Mouse (Mus musculus): Measurements from ENCODE around the gene Akr1b8. TPM values are rescaled to one million over a fixed set of nuclear protein-coding genes. Genes with fewer than 3 reads are reported as not detected.
"Not testable (repeated sequence)": the region's sequence is repeated elsewhere in the genome, so short reads cannot be mapped to it uniquely, and the experiment has no call there.

The Akr1b8 gene
- polyA plus RNA-seq, 1 experiment from 2014 or later, result 9.7 TPM

DNA sequence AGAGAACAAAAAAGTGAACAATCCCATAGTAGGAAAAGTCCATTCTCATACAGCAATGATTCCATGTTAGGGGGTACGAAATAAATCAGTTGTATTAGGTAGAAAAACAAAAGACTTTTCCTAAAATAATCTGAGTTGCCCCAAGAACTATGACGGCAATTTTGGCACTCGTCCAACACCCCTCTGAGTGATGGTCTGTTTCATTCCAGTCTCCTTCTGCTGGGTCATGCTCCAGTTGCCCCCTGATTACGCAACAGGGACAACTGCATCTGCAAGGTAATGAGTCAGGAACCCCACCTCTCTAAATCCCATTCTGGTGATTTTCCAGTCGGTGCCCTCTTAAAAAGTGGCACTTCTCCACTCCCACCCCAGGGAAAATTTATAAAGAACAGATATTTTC lies 35.7 kb upstream of the Akr1b8 start:
- no peak overlapping the region for H3K9ac ChIP-seq (ENCODE audit: low read depth, low read length)

DNA sequence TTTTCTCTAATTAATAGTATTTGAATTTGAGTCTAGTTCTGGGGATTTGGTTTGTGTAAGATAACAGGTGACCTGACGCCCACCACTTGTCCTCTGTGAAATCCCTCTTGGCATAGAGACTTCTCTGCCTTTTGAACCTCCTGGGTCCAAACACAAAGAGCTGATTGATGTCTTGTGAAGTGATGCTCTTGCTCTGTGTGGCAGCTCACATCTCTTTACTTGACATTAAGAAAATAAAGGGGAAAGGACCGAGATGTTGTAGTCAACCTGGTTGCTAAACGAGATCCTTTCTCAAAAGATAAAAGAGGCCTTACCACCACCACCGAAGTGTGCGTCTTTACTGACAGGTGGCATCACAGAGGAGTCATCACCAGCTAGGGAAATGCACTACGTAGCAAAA lies 35.3 kb upstream of the Akr1b8 start:
- H3K9ac ChIP-seq (ENCODE audit: low read depth, low read length), result no peak overlapping the region
- H3K4me1 ChIP-seq (replicated peaks; ENCODE audit: control insufficient read depth, insufficient read depth, low read length), result peaks cover 3% of the 10 kb centered on the region; the same call in 1 of the 2 replicates
- H3K9me3 ChIP-seq (ENCODE audit: control insufficient read depth, low read length), result no peaks in the 10 kb centered on the region
- ATAC-seq (replicated peaks; ENCODE audit: low FRiP score) (no peak), DNase-seq (ENCODE audit: low spot score) (no peak)
- no peaks in the 10 kb centered on the region for H3K36me3 ChIP-seq (ENCODE audit: control insufficient read depth, insufficient read depth, low read length)
- H3K4me2 ChIP-seq, result no peak overlapping the region
- no peak overlapping the region for H3K27ac ChIP-seq (ENCODE audit: low read depth, low read length)
- WGBS, result 60% methylated on average over 6 of the region's 6 CpGs
- no peak overlapping the region for H3K4me3 ChIP-seq (ENCODE audit: low read depth, low read length)
- no peaks in the 10 kb centered on the region for H3K27me3 ChIP-seq (replicated peaks; ENCODE audit: control insufficient read depth, insufficient read depth, low read length)

More for the DNA sequence above, 35.7 kb upstream of the Akr1b8 start:
- H3K4me3 ChIP-seq (ENCODE audit: low read depth, low read length), result peak overlapping the region; percentile 77
- H3K9me3 ChIP-seq (ENCODE audit: control insufficient read depth, low read length), result no peaks in the 10 kb centered on the region
- no peaks in the 10 kb centered on the region for H3K27me3 ChIP-seq (replicated peaks; ENCODE audit: control insufficient read depth, insufficient read depth, low read length)
- 53% methylated on average over 5 of the region's 5 CpGs for WGBS
- H3K4me1 ChIP-seq (replicated peaks; ENCODE audit: control insufficient read depth, insufficient read depth, low read length), result peaks cover 3% of the 10 kb centered on the region; the same call in 1 of the 2 replicates
- H3K27ac ChIP-seq (ENCODE audit: low read depth, low read length), result no peak overlapping the region
- peak overlapping the region; percentile 92 for H3K4me2 ChIP-seq
- H3K36me3 ChIP-seq (ENCODE audit: control insufficient read depth, insufficient read depth, low read length), result no peaks in the 10 kb centered on the region
- ATAC-seq (replicated peaks; ENCODE audit: low FRiP score), result no peak
- no peak for DNase-seq (ENCODE audit: low spot score)

DNA sequence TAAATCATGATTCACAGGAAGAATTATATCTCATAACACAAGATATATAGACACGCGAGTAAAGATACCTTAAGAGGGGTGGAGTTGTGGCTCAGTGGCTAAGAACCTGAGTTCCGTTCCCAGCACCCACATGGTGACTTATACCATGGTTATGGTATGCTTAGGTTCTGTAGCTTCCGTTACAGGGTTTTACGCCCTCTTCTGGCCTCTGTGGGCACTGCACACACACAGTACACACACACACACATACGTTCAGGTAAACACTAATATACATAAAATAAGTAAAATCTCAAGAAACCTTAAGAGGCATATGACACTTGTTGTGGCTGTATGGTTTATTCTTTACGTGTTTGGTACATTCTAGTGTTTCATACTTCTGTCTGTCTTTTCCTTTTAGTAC lies 31.8 kb upstream of the Akr1b8 start:
- WGBS, result 91% methylated on average over 7 of the region's 7 CpGs

DNA sequence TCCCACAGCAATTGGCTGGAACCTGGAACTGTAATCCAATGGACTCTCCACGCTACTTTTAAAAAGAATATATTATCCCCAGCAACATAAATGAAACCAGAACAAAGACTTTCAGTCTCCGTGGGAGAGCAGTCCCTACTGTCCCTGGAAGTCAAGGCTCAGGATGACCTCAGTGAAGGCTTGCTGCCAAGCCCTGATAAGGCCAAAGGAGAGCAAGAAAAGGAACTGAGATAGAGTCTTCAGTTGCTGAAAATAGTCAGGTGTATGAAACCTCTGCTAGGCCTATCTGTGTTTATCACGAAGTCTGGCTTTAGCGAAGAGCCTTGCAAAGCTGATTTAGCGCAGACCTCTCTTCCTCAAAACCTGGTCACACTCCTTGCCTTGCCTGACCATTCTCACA lies 22.5 kb upstream of the Akr1b8 start:
- Histone ChIP-seq H3K4me3 (ENCODE audit: low read depth, low read length) (no peak overlapping the region), H3K9me3 (ENCODE audit: control insufficient read depth, low read length) (no peaks in the 10 kb centered on the region), H3K4me1 (replicated peaks; ENCODE audit: control insufficient read depth, insufficient read depth, low read length) (no peaks in the 10 kb centered on the region), H3K36me3 (ENCODE audit: control insufficient read depth, insufficient read depth, low read length) (no peaks in the 10 kb centered on the region), H3K27ac (ENCODE audit: low read depth, low read length) (no peak overlapping the region), H3K27me3 (replicated peaks; ENCODE audit: control insufficient read depth, insufficient read depth, low read length) (no peaks in the 10 kb centered on the region), H3K4me2 (no peak overlapping the region), H3K9ac (ENCODE audit: low read depth, low read length) (no peak overlapping the region)
- no peak for ATAC-seq (replicated peaks; ENCODE audit: low FRiP score)
- DNase-seq (ENCODE audit: low spot score), result no peak
- WGBS, result 60% methylated on average over 5 of the region's 5 CpGs

More for the DNA sequence above, 31.8 kb upstream of the Akr1b8 start:
- no peaks in the 10 kb centered on the region for H3K36me3 ChIP-seq (ENCODE audit: control insufficient read depth, insufficient read depth, low read length)
- H3K27me3 ChIP-seq (replicated peaks; ENCODE audit: control insufficient read depth, insufficient read depth, low read length), result no peaks in the 10 kb centered on the region
- no peaks in the 10 kb centered on the region for H3K9me3 ChIP-seq (ENCODE audit: control insufficient read depth, low read length)
- no peak overlapping the region for H3K27ac ChIP-seq (ENCODE audit: low read depth, low read length)
- no peak overlapping the region for H3K4me2 ChIP-seq
- no peaks in the 10 kb centered on the region; the same call in 1 of the 2 replicates for H3K4me1 ChIP-seq (replicated peaks; ENCODE audit: control insufficient read depth, insufficient read depth, low read length)
- no peak overlapping the region for H3K9ac ChIP-seq (ENCODE audit: low read depth, low read length)
- H3K4me3 ChIP-seq (ENCODE audit: low read depth, low read length), result no peak overlapping the region
- ATAC-seq (replicated peaks; ENCODE audit: low FRiP score) (no peak), DNase-seq (ENCODE audit: low spot score) (no peak)

DNA sequence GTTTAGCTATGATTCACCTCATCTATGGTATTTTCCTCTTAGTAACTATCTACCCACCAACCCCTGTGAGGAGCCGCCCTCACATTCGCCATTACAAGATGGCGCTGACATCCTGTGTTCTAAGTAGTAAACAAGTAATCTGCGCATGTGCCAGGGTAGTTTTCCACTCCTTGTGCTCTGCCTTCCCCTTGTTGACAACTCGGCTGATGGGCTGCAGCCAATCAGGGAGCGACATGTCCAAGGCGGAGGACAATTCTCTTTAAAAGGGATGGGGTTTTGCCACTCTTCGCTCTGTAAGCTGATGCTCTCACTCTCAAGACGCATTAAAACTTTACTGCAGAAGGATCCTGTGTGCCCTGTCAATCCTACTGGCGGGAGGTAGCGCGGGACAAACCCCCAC lies 22.1 kb upstream of the Akr1b8 start:
- H3K9me3 ChIP-seq (ENCODE audit: control insufficient read depth, low read length); ATAC-seq (replicated peaks; ENCODE audit: low FRiP score); H3K4me3 ChIP-seq (ENCODE audit: low read depth, low read length); H3K9ac ChIP-seq (ENCODE audit: low read depth, low read length); H3K27ac ChIP-seq (ENCODE audit: low read depth, low read length); H3K4me2 ChIP-seq; H3K36me3 ChIP-seq (ENCODE audit: control insufficient read depth, insufficient read depth, low read length); DNase-seq (ENCODE audit: low spot score); H3K27me3 ChIP-seq (replicated peaks; ENCODE audit: control insufficient read depth, insufficient read depth, low read length); H3K4me1 ChIP-seq (replicated peaks; ENCODE audit: control insufficient read depth, insufficient read depth, low read length): not testable (repeated sequence)
- 84% methylated on average over 12 of the region's 12 CpGs for WGBS

DNA sequence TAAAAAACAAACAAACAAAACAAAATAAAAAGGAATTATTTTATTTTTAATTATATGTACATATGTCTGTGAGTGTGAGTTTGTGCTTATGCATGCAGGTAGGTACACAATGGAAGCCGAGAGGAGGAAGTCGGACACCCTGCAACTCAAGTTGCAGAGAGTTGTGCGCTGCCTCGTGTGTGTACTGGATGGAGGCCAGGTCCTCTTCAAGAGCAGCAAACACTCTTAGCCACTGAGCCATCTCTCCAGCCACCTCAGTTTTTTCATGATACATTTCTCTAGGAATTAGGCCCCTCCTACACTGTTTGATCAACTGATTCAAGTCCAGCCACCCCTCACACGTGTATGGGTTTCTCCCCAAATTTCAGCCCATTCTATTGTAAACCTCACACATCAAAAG lies 19.2 kb upstream of the Akr1b8 start:
- 79% methylated on average over 5 of the region's 5 CpGs for WGBS
- no peak for ATAC-seq (replicated peaks; ENCODE audit: low FRiP score)
- H3K27ac ChIP-seq (ENCODE audit: low read depth, low read length), result no peak overlapping the region
- H3K9me3 ChIP-seq (ENCODE audit: control insufficient read depth, low read length), result no peaks in the 10 kb centered on the region
- no peaks in the 10 kb centered on the region for H3K36me3 ChIP-seq (ENCODE audit: control insufficient read depth, insufficient read depth, low read length)
- H3K4me3 ChIP-seq (ENCODE audit: low read depth, low read length), result no peak overlapping the region
- no peaks in the 10 kb centered on the region for H3K27me3 ChIP-seq (replicated peaks; ENCODE audit: control insufficient read depth, insufficient read depth, low read length)
- no peaks in the 10 kb centered on the region for H3K4me1 ChIP-seq (replicated peaks; ENCODE audit: control insufficient read depth, insufficient read depth, low read length)
- no peak for DNase-seq (ENCODE audit: low spot score)
- no peak overlapping the region for H3K9ac ChIP-seq (ENCODE audit: low read depth, low read length)
- no peak overlapping the region for H3K4me2 ChIP-seq

DNA sequence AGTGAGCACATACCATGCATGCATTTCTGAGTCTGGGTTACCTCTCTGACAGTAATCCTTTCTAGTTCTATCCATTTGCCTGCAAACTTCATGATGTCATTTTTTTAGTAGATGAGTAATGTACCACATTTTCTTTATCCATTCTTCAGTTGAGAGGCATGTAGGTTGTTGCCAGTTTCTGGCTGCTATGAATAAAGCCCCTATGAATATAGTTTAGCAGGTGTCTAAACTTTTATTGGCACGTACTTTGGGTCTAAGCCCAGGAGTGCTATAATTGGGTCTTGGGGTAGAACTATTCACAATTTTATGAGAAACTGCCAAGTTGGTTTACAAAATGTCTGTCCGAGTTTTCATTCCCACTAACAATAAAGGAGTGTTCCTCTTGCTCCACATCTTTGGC lies 16.1 kb upstream of the Akr1b8 start:
- Histone ChIP-seq H3K4me2 (no peak overlapping the region), H3K27ac (ENCODE audit: low read depth, low read length) (no peak overlapping the region), H3K9ac (ENCODE audit: low read depth, low read length) (no peak overlapping the region), H3K4me1 (replicated peaks; ENCODE audit: control insufficient read depth, insufficient read depth, low read length) (no peaks in the 10 kb centered on the region), H3K27me3 (replicated peaks; ENCODE audit: control insufficient read depth, insufficient read depth, low read length) (no peaks in the 10 kb centered on the region), H3K9me3 (ENCODE audit: control insufficient read depth, low read length) (no peaks in the 10 kb centered on the region), H3K36me3 (ENCODE audit: control insufficient read depth, insufficient read depth, low read length) (no peaks in the 10 kb centered on the region), H3K4me3 (ENCODE audit: low read depth, low read length) (no peak overlapping the region)
- DNase-seq (ENCODE audit: low spot score) (no peak), ATAC-seq (replicated peaks; ENCODE audit: low FRiP score) (no peak)
- WGBS, result 74% methylated on average over 2 of the region's 2 CpGs

DNA sequence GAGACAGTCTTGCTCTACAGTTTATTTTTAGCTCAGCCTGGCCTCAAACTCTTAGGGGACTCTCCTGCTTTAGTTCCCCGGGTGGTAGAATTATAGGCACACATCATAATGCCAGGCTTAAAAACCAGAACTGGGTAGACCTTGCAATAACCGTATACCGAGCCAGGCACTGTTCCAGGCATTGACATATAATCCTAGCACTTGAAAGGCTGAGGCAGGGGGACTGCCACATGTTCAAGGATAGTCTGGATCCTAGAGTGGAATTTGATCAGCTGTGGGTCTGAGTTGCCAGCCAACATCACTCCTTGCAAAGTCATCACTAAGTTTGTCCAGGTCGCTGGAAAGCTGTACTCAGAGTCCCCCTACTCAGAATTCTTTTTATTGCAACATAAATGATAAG lies 11.9 kb upstream of the Akr1b8 start:
- no peak overlapping the region for H3K9ac ChIP-seq (ENCODE audit: low read depth, low read length)
- no peaks in the 10 kb centered on the region for H3K4me1 ChIP-seq (replicated peaks; ENCODE audit: control insufficient read depth, insufficient read depth, low read length)
- H3K27ac ChIP-seq (ENCODE audit: low read depth, low read length), result no peak overlapping the region
- H3K36me3 ChIP-seq (ENCODE audit: control insufficient read depth, insufficient read depth, low read length), result no peaks in the 10 kb centered on the region
- DNase-seq (ENCODE audit: low spot score) (no peak), ATAC-seq (replicated peaks; ENCODE audit: low FRiP score) (no peak)
- H3K9me3 ChIP-seq (ENCODE audit: control insufficient read depth, low read length), result no peaks in the 10 kb centered on the region
- no peak overlapping the region for H3K4me3 ChIP-seq (ENCODE audit: low read depth, low read length)
- no peak overlapping the region for H3K4me2 ChIP-seq
- 84% methylated on average over 4 of the region's 4 CpGs for WGBS
- no peaks in the 10 kb centered on the region; the same call in 1 of the 2 replicates for H3K27me3 ChIP-seq (replicated peaks; ENCODE audit: control insufficient read depth, insufficient read depth, low read length)

DNA sequence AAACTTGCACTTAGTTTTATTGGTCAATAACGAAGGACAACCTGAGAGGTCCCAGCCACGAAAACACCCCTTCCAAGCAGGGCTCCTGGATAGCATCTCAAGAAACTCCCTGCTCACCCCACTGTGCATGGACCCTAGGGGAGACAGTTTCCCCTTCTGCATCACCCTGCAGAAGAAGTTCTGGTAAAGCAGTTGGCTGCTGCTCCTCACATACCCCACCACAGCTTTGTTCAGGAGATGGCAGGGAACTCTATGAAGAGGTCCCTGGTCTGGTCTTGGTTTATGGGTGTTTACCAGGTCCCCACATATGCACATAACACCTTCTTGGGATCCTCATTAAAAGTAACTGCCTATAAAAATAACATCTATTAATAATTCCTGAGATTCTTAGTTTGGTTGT lies 11.4 kb upstream of the Akr1b8 start:
- no peak for DNase-seq (ENCODE audit: low spot score)
- ATAC-seq (replicated peaks; ENCODE audit: low FRiP score), result no peak
- Histone ChIP-seq H3K36me3 (ENCODE audit: control insufficient read depth, insufficient read depth, low read length) (no peaks in the 10 kb centered on the region), H3K9ac (ENCODE audit: low read depth, low read length) (no peak overlapping the region), H3K9me3 (ENCODE audit: control insufficient read depth, low read length) (no peaks in the 10 kb centered on the region), H3K4me1 (replicated peaks; ENCODE audit: control insufficient read depth, insufficient read depth, low read length) (no peaks in the 10 kb centered on the region), H3K4me2 (no peak overlapping the region), H3K4me3 (ENCODE audit: low read depth, low read length) (no peak overlapping the region), H3K27ac (ENCODE audit: low read depth, low read length) (no peak overlapping the region), H3K27me3 (replicated peaks; ENCODE audit: control insufficient read depth, insufficient read depth, low read length) (no peaks in the 10 kb centered on the region; the same call in 1 of the 2 replicates)
- WGBS, result 80% methylated on average over 2 of the region's 2 CpGs
